Mouse (Mus musculus) stomach, embryonic 16.5 days (tissue): ENCODE results near the gene Zgpat. TPM values are rescaled to one million over a fixed set of nuclear protein-coding genes. Genes with fewer than 3 reads are reported as not detected.

Experiments
- ATAC-seq: fragments of 200-750 bp; cut with Nextera tagmentation; 2 replicates; pipeline ENCODE4 v1.8.0; 2017; ENCODE audit warnings: moderate number of reproducible peaks, moderate TSS enrichment; ENCODE audit not compliant: insufficient read depth, low FRiP score
- H3K27ac ChIP-seq: fragments of 300-500 bp; sonication (generic); 2 replicates; pipeline ENCODE4 v1.5.1; 2014; ENCODE audit warnings: low read length
- H3K27me3 ChIP-seq: fragments of 300-500 bp; sonication (generic); 2 replicates; pipeline ENCODE4 v1.6.1; 2014; ENCODE audit warnings: low read length, control low read depth, mixed read lengths; ENCODE audit not compliant: control insufficient read depth, insufficient read depth
- H3K36me3 ChIP-seq: fragments of 300-500 bp; sonication (generic); 2 replicates; pipeline ENCODE4 v1.6.1; 2014; ENCODE audit warnings: low read length; ENCODE audit not compliant: control insufficient read depth, insufficient read depth
- H3K4me1 ChIP-seq: fragments of 300-500 bp; sonication (generic); 2 replicates; pipeline ENCODE4 v1.6.1; 2014; ENCODE audit warnings: low read length, control low read depth, mixed read lengths; ENCODE audit not compliant: control insufficient read depth, insufficient read depth
- H3K4me2 ChIP-seq: fragments of 300-500 bp; sonication (generic); 2 replicates; pipeline ENCODE4 v1.6.1; 2014; ENCODE audit warnings: low read depth, low read length, mixed read lengths
- H3K4me3 ChIP-seq: fragments of 300-500 bp; sonication (generic); replicated peaks from 2 replicates; pipeline ENCODE4 v1.5.1; 2014; ENCODE audit warnings: mild to moderate bottlenecking, low read length
- H3K9ac ChIP-seq: fragments of 300-500 bp; sonication (generic); 2 replicates; pipeline ENCODE4 v1.6.1; 2014; ENCODE audit warnings: low read length
- H3K9me3 ChIP-seq: fragments of 300-500 bp; sonication (generic); replicated peaks from 2 replicates; pipeline ENCODE4 v1.6.1; 2016; ENCODE audit warnings: low read length, control low read depth; ENCODE audit not compliant: control insufficient read depth
- WGBS: fragments of 180-500 bp; shearing (Covaris S2); extraction: QIAGEN DNeasy Blood & Tissue Kit; methylation state at CpG from one replicate; pipeline ENCODE4 v1.1.7; 2014; 5-methylcytosine and 5-hydroxymethylcytosine counted together
- polyA plus RNA-seq: library from polyadenylated mRNA; unstranded; fragments of >200 nt; fragmentation: Nextera tagmentation; extraction: Ambion mirVana; gene quantifications from 2 replicates; pipeline ENCODE4 v1.2.1, GENCODE M21; 2015

Zgpat gene
- polyA plus RNA-seq, 1 experiment from 2014 or later: 35.6 TPM

DNA sequence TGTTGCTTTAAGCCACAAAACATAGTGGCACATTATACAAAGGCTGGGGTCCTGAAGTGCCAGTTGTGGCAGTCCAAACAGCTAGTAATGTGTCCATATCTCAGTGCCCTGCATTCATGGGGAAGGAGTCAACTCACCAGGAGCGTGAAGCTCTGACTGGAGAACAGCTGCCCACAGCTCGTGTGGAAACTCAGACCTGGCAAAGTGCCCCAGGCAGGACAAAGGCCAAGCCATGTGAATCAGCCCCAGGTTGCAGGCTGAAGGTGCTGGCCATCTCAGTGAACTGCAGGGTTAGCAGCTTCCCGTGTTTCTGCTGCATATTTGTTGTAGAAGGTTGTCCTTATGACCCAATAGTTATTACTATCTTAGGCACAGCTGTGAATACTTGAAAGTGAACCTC is 51.2 kb downstream of the Zgpat start:
- WGBS: 50% methylated on average over 3 of the region's 3 CpGs
- no peaks in the 10 kb centered on the region for H3K9me3 ChIP-seq
- no peak overlapping the region for H3K9ac ChIP-seq
- no peaks in the 10 kb centered on the region for H3K27me3 ChIP-seq
- H3K4me3 ChIP-seq: no peak overlapping the region
- no peaks in the 10 kb centered on the region for H3K36me3 ChIP-seq
- no peak for ATAC-seq
- no peak overlapping the region for H3K27ac ChIP-seq
- H3K4me1 ChIP-seq: no peaks in the 10 kb centered on the region
- H3K4me2 ChIP-seq: no peak overlapping the region

DNA sequence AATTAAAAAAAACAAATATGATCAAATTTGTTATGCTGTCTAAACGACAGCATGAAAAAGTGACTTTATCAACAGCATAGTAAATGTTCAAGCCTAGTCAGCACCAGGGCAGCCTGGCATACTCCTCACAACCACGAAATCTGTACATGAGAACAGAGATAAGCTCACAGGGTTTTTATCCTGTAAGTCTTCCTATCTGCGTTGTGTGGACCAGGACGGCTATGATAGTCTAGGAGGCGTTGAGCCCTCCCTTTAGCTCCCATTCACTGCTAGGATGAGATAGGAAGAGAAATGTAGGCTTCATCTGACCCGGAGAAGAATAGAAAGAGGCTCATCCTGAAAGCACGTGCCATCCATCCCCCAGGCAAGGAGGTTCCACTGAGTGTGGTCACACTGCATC is 54.6 kb downstream of the Zgpat start:
- H3K4me3 ChIP-seq: no peak overlapping the region
- no peak for ATAC-seq
- H3K27me3 ChIP-seq: no peaks in the 10 kb centered on the region
- no peak overlapping the region for H3K4me2 ChIP-seq
- no peaks in the 10 kb centered on the region for H3K9me3 ChIP-seq
- WGBS: 72% methylated on average over 7 of the region's 7 CpGs
- no peak overlapping the region for H3K27ac ChIP-seq
- H3K36me3 ChIP-seq: no peaks in the 10 kb centered on the region
- H3K9ac ChIP-seq: no peak overlapping the region
- H3K4me1 ChIP-seq: no peaks in the 10 kb centered on the region

DNA sequence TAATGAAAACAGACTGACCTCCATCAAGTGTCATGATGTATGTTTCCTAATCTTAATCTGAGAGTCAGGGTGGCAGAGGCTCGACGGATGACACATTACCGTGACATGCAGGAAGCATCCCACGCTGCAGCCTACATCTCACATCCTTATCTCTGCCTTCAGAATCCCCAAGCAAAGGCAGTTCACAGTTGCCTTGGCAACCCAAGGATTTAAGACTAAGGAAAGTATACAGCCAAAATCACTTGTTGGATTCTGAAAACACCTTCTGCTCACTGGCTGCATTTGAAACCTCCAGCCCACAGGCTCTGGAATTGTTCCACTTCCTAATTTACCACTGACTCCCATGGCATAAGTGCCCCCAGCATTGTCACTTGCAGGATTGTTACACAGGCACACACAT is 55.7 kb downstream of the Zgpat start:
- no peaks in the 10 kb centered on the region for H3K27me3 ChIP-seq
- H3K4me3 ChIP-seq: no peak overlapping the region
- H3K27ac ChIP-seq: no peak overlapping the region
- H3K36me3 ChIP-seq: no peaks in the 10 kb centered on the region
- H3K9me3 ChIP-seq: no peaks in the 10 kb centered on the region
- WGBS: 67% methylated on average over 4 of the region's 4 CpGs
- no peak for ATAC-seq
- H3K9ac ChIP-seq: no peak overlapping the region
- H3K4me2 ChIP-seq: no peak overlapping the region
- H3K4me1 ChIP-seq: no peaks in the 10 kb centered on the region

GRCm38 (mm10) chr2:181420903-181421638 is 56.3 kb downstream of the Zgpat start:
- 65% methylated on average over 4 of the region's 4 CpGs for WGBS
- Histone ChIP-seq H3K9ac (no peak overlapping the region), H3K36me3 (no peaks in the 10 kb centered on the region), H3K9me3 (no peaks in the 10 kb centered on the region), H3K27ac (no peak overlapping the region), H3K4me1 (no peaks in the 10 kb centered on the region), H3K27me3 (no peaks in the 10 kb centered on the region), H3K4me2 (no peak overlapping the region), H3K4me3 (no peak overlapping the region)
- no peak for ATAC-seq

DNA sequence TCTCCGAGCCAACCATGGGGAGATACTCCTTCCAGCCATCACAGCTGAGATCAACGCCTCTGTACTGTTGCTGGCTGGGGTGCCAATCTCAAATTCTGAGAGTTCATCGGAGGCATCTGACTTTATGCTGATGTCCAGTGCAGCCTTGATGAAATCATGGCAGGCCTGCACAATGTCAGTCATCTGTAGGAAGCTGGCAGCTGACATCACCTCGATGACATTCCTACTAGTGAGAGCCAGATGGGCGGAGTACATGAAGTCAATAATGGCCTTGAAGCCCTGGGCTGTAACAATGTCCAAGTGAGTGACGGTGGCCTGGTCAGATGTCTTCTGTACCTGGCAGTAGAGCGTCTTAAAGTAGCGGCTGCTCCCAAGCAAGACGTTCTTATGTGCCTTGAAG is 59.1 kb downstream of the Zgpat start:
- no peaks in the 10 kb centered on the region for H3K36me3 ChIP-seq
- H3K9ac ChIP-seq: no peak overlapping the region
- H3K4me1 ChIP-seq: no peaks in the 10 kb centered on the region
- ATAC-seq: no peak
- H3K27ac ChIP-seq: no peak overlapping the region
- no peaks in the 10 kb centered on the region for H3K9me3 ChIP-seq
- H3K4me3 ChIP-seq: no peak overlapping the region
- no peaks in the 10 kb centered on the region for H3K27me3 ChIP-seq
- WGBS: 93% methylated on average over 9 of the region's 9 CpGs
- no peak overlapping the region for H3K4me2 ChIP-seq

Other genes starting within 250 kb of the Zgpat start
- 1.1 TPM in 2 replicates for gene Kcnq2, start 229.6 kb upstream of the Zgpat start, polyA plus RNA-seq
- 0.10 and 0.17 TPM in 2 replicates for gene Eef1a2, start 207.9 kb upstream of the Zgpat start, polyA plus RNA-seq
- gene Ppdpf, start 177.7 kb upstream of the Zgpat start, polyA plus RNA-seq: 220 and 249 TPM in 2 replicates
- 0.56 and 0.70 TPM in 2 replicates for gene Ptk6, start 162.1 kb upstream of the Zgpat start, polyA plus RNA-seq
- gene Srms, start 151.7 kb upstream of the Zgpat start, polyA plus RNA-seq: 0.19 and 0.40 TPM in 2 replicates
- gene Fndc11, start 144.9 kb upstream of the Zgpat start, polyA plus RNA-seq: 0.23 and 0.52 TPM in 2 replicates
- 1.9 and 2.8 TPM in 2 replicates for gene Helz2, start 122.9 kb upstream of the Zgpat start, polyA plus RNA-seq
- gene Gmeb2, start 76.9 kb upstream of the Zgpat start, polyA plus RNA-seq: 11.8 and 12.5 TPM in 2 replicates
- gene Stmn3, start 50.4 kb upstream of the Zgpat start, polyA plus RNA-seq: 34.0 and 37.1 TPM in 2 replicates
- 33.8 and 39.0 TPM in 2 replicates for gene Rtel1, start 45.2 kb upstream of the Zgpat start, polyA plus RNA-seq
- 53.7 and 59.5 TPM in 2 replicates for gene Arfrp1, start 476 bp downstream of the Zgpat start, polyA plus RNA-seq
- 17.8 and 19.9 TPM in 2 replicates for gene Lime1, start 15.2 kb downstream of the Zgpat start, polyA plus RNA-seq
- gene Zbtb46, start 94.5 kb downstream of the Zgpat start, polyA plus RNA-seq: 7.9 and 9.7 TPM in 2 replicates
- 0.12 and 0.16 TPM in 2 replicates for gene Abhd16b, start 128.3 kb downstream of the Zgpat start, polyA plus RNA-seq
- 139 and 142 TPM in 2 replicates for gene Tpd52l2, start 132.2 kb downstream of the Zgpat start, polyA plus RNA-seq
- gene Dnajc5, start 155.6 kb downstream of the Zgpat start, polyA plus RNA-seq: 77.5 and 84.9 TPM in 2 replicates
- 70.9 and 83.3 TPM in 2 replicates for gene Uckl1, start 220.0 kb downstream of the Zgpat start, polyA plus RNA-seq
- 58.9 and 59.1 TPM in 2 replicates for gene Prpf6, start 226.9 kb downstream of the Zgpat start, polyA plus RNA-seq
- 32.6 and 33.8 TPM in 2 replicates for gene Zfp512b, start 227.9 kb downstream of the Zgpat start, polyA plus RNA-seq
- gene Samd10, start 234.3 kb downstream of the Zgpat start, polyA plus RNA-seq: 25.7 and 26.7 TPM in 2 replicates